Mouse (Mus musculus): Measurements from ENCODE around the gene Wasf3.
A peak's percentile ranks its signal among the peaks of the same experiment; 100 is the strongest.
"Not testable (repeated sequence)": the region's sequence is repeated elsewhere in the genome, so short reads cannot be mapped to it uniquely, and the experiment has no call there.

Gene Wasf3

GRCm38 (mm10) chr5:146384935-146385591 lies at the start of gene Wasf3:
TSS of gene Wasf3 (plus strand) at chr5:146384985.
- peak; percentile 87 for DNase-seq

DNA sequence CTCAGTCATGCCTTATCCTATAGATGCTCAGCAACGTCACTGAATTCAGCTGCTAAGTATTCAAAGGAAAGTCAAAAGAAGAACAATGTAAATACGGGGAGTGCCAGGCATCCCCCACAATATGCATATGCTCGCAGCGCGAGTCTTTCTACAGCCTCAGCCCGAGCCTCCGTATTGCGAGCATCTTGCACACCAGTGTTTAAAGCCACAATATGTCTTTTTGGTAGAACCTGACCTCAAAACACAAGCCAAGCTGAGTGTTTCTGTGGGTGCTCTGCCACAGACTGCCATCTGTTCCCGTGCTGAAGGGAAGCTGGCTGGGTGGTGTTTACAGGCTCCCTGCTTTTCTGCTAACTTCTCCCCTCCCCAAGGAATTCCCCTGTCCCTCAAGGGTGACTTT lies 46.7 kb upstream of the Wasf3 start:
- no peak for DNase-seq

- DNase-seq: no peak
Observed at GRCm38 (mm10) chr5:146340037-146340436, 44.7 kb upstream of the Wasf3 start.

- no peak for DNase-seq
Observed at GRCm38 (mm10) chr5:146344911-146345686, 39.7 kb upstream of the Wasf3 start.

- DNase-seq: no peak
Observed at GRCm38 (mm10) chr5:146347081-146347480, 37.7 kb upstream of the Wasf3 start.

GRCm38 (mm10) chr5:146349183-146349582 lies 35.6 kb upstream of the Wasf3 start:
- DNase-seq: no peak

DNA sequence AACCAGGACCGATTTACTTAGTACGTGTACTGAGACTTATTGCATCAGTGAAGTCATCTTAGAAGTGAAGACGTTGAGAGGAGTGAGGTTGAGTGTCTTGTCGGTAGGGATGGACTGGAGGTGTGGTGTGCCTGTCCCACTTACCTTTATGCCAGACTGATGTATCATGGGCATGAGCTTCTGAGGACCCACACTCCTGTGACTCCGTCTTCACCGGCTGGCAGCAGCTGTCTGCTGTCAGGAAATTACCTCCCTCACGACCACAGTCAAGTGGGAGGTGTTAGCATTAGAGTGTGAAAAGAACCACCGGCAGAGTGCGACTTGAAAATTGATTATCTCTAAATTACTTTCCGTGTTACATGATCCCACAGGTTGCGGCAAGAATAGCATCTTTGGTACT lies 34.0 kb upstream of the Wasf3 start:
- DNase-seq: no peak

DNA sequence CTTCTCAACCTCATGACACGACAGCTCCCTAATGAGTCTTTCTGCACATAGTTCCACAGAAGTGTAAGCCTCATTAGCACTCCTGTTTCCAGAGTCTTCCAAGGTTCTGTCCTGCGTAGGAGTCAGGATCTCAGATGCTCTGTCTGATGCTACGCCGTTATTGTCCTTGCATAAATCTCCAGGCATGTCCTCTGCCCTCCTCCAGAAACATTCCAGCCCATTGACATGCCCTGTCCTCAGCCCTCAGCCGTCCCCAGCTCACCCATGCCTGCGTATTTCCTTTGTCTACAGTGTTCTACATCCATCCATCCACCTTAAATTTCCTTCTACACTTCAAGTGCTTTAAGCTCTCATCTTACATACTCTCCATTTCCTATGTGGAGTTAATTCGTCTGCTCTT lies 32.8 kb upstream of the Wasf3 start:
- no peak for DNase-seq

DNA sequence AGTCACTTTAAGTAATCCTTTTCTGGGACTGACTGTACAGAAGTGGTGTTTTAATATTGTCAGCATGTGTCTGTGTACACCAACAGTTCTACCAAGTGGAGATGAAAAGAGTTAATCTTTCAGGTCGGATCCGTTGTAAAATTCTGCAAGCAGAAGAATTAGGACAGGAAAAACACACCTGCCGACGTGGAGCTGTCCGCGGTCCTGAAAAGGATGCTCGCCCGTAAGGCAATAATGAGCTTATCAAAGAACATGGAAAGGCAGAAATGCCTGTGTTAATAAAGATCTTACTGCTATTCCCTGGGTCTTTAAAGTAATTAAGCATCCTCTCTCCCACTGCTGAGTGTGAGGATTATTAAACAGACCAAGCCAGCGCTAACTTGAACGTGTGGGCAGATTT lies 24.4 kb upstream of the Wasf3 start:
- peak; percentile 60 for DNase-seq

GRCm38 (mm10) chr5:146362711-146363110 lies 22.1 kb upstream of the Wasf3 start:
- DNase-seq: no peak

DNA sequence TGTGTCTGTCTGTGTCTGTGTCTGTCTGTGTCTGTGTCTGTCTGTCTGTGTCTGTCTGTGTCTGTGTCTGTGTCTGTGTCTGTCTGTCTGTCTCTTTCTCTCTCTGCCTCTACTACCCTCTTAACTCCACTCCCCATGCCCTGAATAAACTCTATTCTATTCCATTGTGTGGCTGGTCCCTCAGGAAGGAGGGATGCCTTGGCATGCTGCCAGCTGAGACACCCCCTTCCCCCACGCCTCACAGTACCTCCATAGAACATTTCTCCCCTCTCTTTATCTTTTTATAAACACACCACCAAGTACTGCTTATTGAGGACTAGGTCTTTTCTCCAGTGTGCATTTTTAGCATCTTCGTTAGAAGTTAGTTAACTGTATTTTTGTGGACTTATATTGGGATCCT lies 16.4 kb upstream of the Wasf3 start:
- no peak for DNase-seq

DNA sequence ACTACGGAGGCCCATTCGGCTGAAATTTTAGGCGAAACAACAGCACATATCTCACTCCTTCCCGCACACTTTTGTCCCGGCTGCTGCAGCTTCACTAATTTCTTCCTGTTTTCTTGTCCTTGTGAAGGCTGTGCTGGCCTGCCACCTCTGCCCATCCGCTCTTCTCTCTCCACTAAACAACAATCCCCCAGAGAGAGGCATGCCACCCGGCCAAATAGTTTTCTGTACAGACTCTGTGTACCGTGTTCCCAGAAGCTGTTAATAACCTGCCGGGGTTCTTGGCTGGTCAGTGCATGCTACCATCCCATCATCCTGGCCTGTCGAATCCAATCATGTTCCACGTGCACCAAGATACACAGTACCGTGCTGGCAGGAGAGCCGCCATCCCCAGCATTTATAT lies 15.8 kb upstream of the Wasf3 start:
- no peak for DNase-seq

DNA sequence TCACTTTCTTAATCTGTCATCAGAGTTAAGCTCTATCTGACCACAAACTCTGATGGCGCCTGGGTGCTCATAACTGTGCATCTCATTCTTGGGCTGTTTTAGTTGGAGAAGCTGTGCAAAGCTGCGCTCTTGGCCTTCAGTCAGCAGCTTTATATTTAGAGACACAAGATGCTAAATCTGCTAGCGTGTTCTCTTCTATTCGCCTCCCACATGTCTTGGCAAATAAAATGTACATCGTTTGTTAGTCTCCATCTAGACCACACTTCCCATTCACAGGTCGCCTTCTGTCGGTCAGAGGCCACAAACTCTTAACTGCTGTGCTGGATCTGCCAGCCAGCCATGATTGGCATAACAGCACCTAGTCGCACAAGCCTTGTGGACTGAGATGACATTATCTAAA lies 14.0 kb upstream of the Wasf3 start:
- DNase-seq: no peak

GRCm38 (mm10) chr5:146373238-146373637 lies 11.5 kb upstream of the Wasf3 start:
- DNase-seq: no peak

DNA sequence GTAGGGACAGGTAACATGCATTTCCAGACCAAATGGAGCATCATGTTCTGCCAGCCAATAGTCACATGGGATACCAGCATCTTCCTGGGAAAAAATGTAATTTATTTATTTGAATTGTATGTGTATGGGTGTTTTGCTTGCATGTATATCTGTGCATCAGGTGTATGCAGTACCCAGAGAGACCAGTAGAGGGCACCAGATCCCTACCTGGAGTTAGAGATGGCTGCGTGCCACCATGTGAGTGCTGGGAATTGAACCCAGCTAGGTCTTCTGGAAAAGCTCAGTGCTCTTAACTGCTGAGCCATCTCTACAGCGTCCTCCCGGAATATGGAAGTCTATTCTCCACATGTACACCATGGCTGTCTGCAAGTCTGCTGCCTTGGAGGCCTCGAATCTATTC lies 8.2 kb upstream of the Wasf3 start:
- DNase-seq: peak; percentile 27

DNA sequence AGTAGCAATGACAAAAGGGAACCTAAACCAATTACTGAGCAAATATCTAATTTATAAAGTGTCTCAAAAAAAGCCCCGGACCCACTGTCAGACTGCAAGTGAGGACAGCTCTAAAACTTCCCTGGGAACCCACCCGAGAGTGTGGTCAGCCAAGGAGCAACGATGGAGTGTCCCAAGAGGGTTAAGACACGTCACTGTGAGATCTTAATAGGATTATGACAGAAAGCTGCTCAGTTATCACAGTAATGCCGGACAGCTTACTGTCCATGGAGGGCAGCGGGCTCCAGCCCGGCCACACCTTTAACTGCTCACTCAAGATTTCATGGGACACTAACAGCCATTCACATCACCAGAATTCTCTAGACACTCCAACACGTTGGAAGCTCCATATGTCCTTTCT lies 4.7 kb upstream of the Wasf3 start:
- no peak for DNase-seq

GRCm38 (mm10) chr5:146382268-146382667 lies 2.5 kb upstream of the Wasf3 start:
- peak; percentile 21 for DNase-seq

DNA sequence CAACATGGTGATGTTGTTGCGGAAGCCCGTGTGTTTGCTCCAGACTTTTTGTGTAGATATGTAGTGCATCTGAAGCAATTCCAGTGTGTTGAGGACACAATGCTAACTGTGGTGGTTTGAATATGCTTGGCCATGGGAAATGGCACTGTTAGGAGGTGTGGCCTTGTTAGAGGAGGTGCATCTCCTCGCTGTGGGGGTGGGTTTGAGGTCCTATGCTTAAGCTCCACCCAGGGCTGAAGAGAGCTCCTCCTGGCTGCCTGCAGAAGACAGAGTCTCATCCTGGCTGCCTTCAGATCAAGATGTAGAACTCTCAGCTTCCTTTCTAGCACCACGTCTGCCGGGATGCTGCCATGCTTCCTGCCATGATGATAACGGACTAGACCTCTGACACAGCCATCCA lies 1.4 kb upstream of the Wasf3 start:
- no peak for DNase-seq

DNA sequence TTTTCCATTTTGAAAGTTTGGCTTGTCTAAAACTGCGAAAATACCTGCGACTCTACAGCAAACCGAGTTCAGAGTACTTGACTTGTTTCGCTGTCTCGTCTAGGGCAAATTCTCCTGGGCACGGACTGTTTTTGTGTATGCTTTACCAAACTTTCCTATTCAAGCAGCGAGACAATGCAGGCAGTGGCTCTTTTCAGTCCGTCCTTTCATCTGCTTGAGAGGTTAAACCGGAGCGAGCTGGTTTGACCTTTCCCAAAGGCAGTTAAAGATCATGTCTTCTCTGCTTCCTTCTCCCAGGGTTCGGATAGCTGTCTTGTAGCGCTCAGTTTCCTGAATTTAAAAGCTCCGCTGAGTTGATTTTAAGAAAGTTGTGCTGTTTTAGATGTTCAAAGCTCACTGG lies 1.2 kb downstream of the Wasf3 start:
- DNase-seq: no peak

DNA sequence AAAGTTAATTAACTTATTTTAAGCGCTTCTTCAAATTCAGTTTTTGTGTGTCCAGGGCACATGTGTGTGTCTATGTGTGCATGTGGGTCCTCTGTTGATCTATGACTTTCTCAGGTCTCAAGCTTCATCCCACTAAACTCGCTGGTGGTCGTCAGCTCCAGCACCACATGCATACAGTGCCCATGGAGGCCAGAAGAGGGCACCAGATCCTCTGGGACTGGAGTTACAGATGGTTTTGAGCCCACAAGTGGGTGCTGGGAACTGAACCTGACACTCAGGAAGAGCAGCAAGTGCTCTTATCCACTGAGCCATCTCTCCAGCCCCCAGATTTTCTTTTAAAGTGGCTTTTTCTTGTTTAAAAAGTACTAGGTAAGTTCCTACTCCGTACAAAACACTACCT lies 2.1 kb downstream of the Wasf3 start:
- DNase-seq: no peak

- DNase-seq: no peak
Observed at GRCm38 (mm10) chr5:146394563-146394962, 9.8 kb downstream of the Wasf3 start.

GRCm38 (mm10) chr5:146397253-146397652 lies 12.5 kb downstream of the Wasf3 start:
- DNase-seq: no peak

DNA sequence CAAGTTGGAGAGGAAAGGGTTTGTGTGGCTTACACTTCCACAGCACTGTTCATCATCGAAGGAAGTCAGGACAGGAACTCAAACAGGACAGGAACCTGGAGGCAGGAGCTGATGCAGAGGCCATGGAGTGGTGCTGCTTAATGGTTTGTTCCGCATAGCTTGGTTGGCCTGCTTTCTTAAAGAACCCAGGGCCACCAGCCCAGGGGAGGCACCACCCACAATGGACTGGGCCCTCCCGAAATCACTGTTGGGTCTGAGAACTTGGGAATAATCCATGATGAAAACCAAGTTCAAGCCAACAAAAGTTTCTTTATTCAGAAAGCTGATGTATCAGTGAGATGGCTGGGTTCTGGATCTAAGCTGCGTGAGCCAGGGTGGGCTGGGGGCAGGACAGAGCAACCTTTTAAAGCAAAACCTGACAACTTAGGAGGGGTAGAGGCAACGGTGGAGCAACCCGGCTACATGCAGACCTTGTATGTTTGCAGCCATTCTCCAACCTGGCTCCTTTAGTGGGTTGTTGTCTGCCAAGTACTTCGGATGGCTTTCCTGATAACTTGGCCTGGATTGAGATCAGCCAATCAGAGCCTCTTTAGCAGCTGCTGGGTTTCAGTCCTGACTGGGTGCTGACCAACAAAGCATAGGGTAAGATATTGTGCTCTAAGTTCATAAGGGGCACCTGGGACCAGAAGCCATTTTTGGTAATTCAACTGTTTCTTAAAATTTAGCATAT lies 13.8 kb downstream of the Wasf3 start:
- DNase-seq: no peak

DNA sequence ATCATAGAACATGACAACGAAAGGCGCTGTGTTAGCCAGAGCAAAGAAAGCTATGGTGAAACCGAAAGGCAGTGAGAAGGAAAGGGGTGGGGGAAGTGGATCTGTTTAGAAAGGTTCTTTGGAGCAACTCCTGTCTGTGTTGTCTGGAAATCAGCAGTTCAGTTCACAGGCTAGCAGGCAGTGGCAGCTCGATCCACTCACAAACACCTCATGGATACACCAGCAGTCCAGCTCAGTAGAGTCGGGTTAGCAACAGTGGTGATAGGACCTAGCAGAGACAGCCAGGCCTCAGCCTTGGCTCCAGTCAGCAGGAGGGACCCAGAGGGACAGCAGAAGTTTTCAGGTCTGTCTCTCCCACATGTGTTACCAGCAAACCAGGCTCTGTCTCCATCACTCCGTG lies 16.2 kb downstream of the Wasf3 start:
- DNase-seq: not testable (repeated sequence)

Measured in kidney, postnatal 10 days (tissue).